28 mouse cellular contexts compared by ENCODE assay signal in the genomic region with DNA sequence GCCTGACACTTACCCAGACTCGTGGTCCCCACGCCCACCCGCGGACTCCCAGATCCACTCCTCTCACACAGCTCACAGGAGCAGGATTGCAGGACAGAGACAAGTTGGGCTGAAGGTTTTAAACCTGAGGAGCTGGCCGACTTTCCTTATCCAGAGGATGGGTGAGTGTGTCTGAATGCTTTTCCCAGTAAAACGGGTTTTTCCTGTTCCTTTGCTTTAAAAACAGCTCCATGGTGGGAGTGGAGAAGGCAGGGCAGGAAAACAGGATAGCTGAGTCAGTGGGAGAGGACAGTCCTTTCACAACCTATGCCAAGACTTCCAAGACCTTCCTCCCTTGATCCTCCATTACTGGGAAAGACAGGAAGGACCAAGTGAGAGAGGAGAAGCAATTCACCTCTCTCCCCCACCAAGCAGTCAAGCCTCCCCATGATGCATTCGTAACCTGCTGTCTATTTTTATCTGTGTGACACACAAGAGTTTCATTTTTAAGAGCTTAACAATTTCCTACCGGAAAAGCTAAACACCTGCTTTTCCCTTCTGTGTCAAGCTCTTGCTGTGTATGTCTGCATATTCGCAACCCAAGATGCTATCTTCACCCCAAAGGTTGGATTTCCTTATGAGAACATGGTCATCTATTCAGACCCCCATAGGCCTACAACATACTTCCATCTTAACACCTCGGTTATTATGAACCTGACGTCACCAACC.
DNase-seq lines count a peak whose midpoint lies in the region; ATAC-seq and TF ChIP-seq lines count a peak whose summit lies in the region.
"Had no signal": no experiment of that assay in that cellular context is flagged by ENCODE, and none has a peak within 500 bp of the region (broad histone marks: within the 10 kb centered on the region; RNA-seq: fewer than 3 reads in every experiment).

No protein-coding gene starts in this region.

- TF ChIP-seq EP300 in CH12.LX (IDR thresholded peaks at IDR 0.05; ENCODE audit: low read length), result peak; percentile 74

- no peak overlapping the region for H3K27ac ChIP-seq in heart, embryonic 16.5 days (ENCODE audit: low read length)
- H3K27ac ChIP-seq in CH12.LX (ENCODE audit: insufficient read depth, low read depth), result peak overlapping the region; percentile 80
- no peak overlapping the region for H3K27ac ChIP-seq in intestine, embryonic 16.5 days (ENCODE audit: low read length)
- H3K27ac ChIP-seq: forebrain, embryonic 13.5 days; limb, embryonic 10.5 days; limb, embryonic 15.5 days; liver, embryonic 13.5 days; midbrain, embryonic 13.5 days; neural tube, embryonic 13.5 days; stomach, embryonic 15.5 days had no signal

- TF ChIP-seq POLR2A in CH12.LX (IDR thresholded peaks at IDR 0.05; ENCODE audit: low read depth, low read length), result peak; percentile 37; the same call in 1 of the 2 replicates

- intact Hi-C loops in heart, postnatal 25 days (cut with DNase I), result no loop called here

- H3K79me2 ChIP-seq in CH12.LX (replicated peaks; ENCODE audit: control insufficient read depth, extremely low read depth, insufficient read depth, poor library complexity, severe bottlenecking), result 0 out of 2 replicates have a peak, but pooled peaks cover 2% of the 10 kb centered on the region

- peak; percentile 65 for ATAC-seq in frontal cortex, adult (ENCODE audit: low TSS enrichment)
- 0 out of 2 replicates have a peak, but pooled peaks have one; percentile 4 for ATAC-seq in heart, embryonic 16.5 days (replicated peaks; ENCODE audit: extremely low read depth, insufficient read depth, low FRiP score)
- peak; percentile 71 for ATAC-seq in intestine, embryonic 16.5 days
- ATAC-seq in cerebellum, adult (ENCODE audit: insufficient number of reproducible peaks, low FRiP score, low TSS enrichment), result no peak
- no peak for ATAC-seq in megakaryocyte, adult 5-6 weeks (ENCODE audit: poor library complexity, severe bottlenecking)
- ATAC-seq: forebrain, embryonic 13.5 days; hindbrain, embryonic 16.5 days; lung, postnatal 0 days; midbrain, embryonic 13.5 days; Patski had no signal

- TF ChIP-seq CTCF in CH12.LX (conservative IDR thresholded peaks at IDR 0.05 in 1 of 2, IDR thresholded peaks at IDR 0.05 in 1 of 2; ENCODE audit: low read depth in 2 of 2, low read length in 2 of 2), result no peak

- H3K9ac ChIP-seq in heart, embryonic 16.5 days (ENCODE audit: low read length), result no peak overlapping the region
- peak overlapping the region; percentile 55 for H3K9ac ChIP-seq in CH12.LX (ENCODE audit: insufficient read depth, low read depth)
- H3K9ac ChIP-seq in intestine, embryonic 16.5 days (ENCODE audit: low read depth, low read length), result no peak overlapping the region
- H3K9ac ChIP-seq: forebrain, embryonic 13.5 days; limb, embryonic 15.5 days; liver, embryonic 13.5 days; midbrain, embryonic 13.5 days; neural tube, embryonic 13.5 days; stomach, embryonic 15.5 days had no signal

- H3K4me2 ChIP-seq in heart, embryonic 16.5 days (ENCODE audit: low read depth, low read length), result no peak overlapping the region
- peak overlapping the region; percentile 95 for H3K4me2 ChIP-seq in CH12.LX (ENCODE audit: insufficient read depth, low read depth, poor library complexity, severe bottlenecking)
- H3K4me2 ChIP-seq in intestine, embryonic 16.5 days (ENCODE audit: low read depth, low read length), result no peak overlapping the region
- H3K4me2 ChIP-seq: forebrain, embryonic 13.5 days; limb, embryonic 15.5 days; liver, embryonic 13.5 days; midbrain, embryonic 13.5 days; neural tube, embryonic 13.5 days; stomach, embryonic 15.5 days had no signal

- no peak overlapping the region for H3K4me3 ChIP-seq in heart, embryonic 16.5 days (ENCODE audit: low read length)
- peak overlapping the region in 2 of 3 experiments; percentile 4 to 31 for H3K4me3 ChIP-seq in CH12.LX (replicated peaks in 1 of 3; ENCODE audit: low read depth in 2 of 3, low read length in 2 of 3, poor library complexity in 1 of 3)
- no peak overlapping the region for H3K4me3 ChIP-seq in intestine, embryonic 16.5 days (ENCODE audit: low read length)
- H3K4me3 ChIP-seq: forebrain, embryonic 13.5 days; limb, embryonic 10.5 days; limb, embryonic 15.5 days; liver, embryonic 13.5 days; midbrain, embryonic 13.5 days; neural tube, embryonic 13.5 days; stomach, embryonic 15.5 days had no signal

- dilution Hi-C loops in CH12.LX (cut with MboI; ENCODE audit: extremely low pct_ligation_motif_present, extremely low pct_unique_long_range_greater_than_20kb, low sequenced_read_pairs), result no loop called here

- in situ Hi-C loops in CH12.LX (cut with MboI; ENCODE audit: low pct_ligation_motif_present, low pct_unique_long_range_greater_than_20kb, low sequenced_read_pairs), result no loop called here

- H3K36me3 ChIP-seq in heart, embryonic 16.5 days (ENCODE audit: control insufficient read depth, insufficient read depth), result no peaks in the 10 kb centered on the region
- H3K36me3 ChIP-seq in CH12.LX (replicated peaks in 1 of 2; ENCODE audit: control insufficient read depth in 1 of 2, insufficient read depth in 1 of 2, low read length in 1 of 2), result no peaks in the 10 kb centered on the region
- no peaks in the 10 kb centered on the region for H3K36me3 ChIP-seq in intestine, embryonic 16.5 days (ENCODE audit: control insufficient read depth, insufficient read depth, low read length)
- H3K36me3 ChIP-seq: limb, embryonic 15.5 days; liver, embryonic 13.5 days; midbrain, embryonic 13.5 days; neural tube, embryonic 13.5 days; stomach, embryonic 15.5 days had no signal

- H3K27me3 ChIP-seq in heart, embryonic 16.5 days (ENCODE audit: control insufficient read depth, insufficient read depth, low read length), result no peaks in the 10 kb centered on the region
- H3K27me3 ChIP-seq in CH12.LX (replicated peaks), result no peaks in the 10 kb centered on the region
- no peaks in the 10 kb centered on the region for H3K27me3 ChIP-seq in intestine, embryonic 16.5 days (replicated peaks; ENCODE audit: control insufficient read depth, insufficient read depth, low read length)
- H3K27me3 ChIP-seq: forebrain, embryonic 13.5 days; limb, embryonic 15.5 days; liver, embryonic 13.5 days; midbrain, embryonic 13.5 days; neural tube, embryonic 13.5 days; Patski; stomach, embryonic 15.5 days had no signal

- WGBS in heart, embryonic 16.5 days, result 63% methylated on average over 11 of the region's 11 CpGs
- 71% methylated on average over 11 of the region's 11 CpGs for WGBS in intestine, embryonic 16.5 days

- no peaks in the 10 kb centered on the region for H3K9me3 ChIP-seq in heart, embryonic 16.5 days (replicated peaks; ENCODE audit: control insufficient read depth, low read length)
- H3K9me3 ChIP-seq in CH12.LX (replicated peaks; ENCODE audit: low read length), result no peaks in the 10 kb centered on the region
- no peaks in the 10 kb centered on the region for H3K9me3 ChIP-seq in intestine, embryonic 16.5 days (ENCODE audit: control insufficient read depth, low read length)
- H3K9me3 ChIP-seq: forebrain, embryonic 13.5 days; limb, embryonic 10.5 days; limb, embryonic 15.5 days; liver, embryonic 13.5 days; midbrain, embryonic 13.5 days; neural tube, embryonic 13.5 days; stomach, embryonic 15.5 days had no signal

- 0 out of 2 replicates have a peak, but pooled peaks cover 3% of the 10 kb centered on the region for H3K4me1 ChIP-seq in heart, embryonic 16.5 days (ENCODE audit: control insufficient read depth, insufficient read depth, low read length)
- H3K4me1 ChIP-seq in CH12.LX (ENCODE audit: control insufficient read depth in 1 of 2, insufficient read depth in 2 of 2), result peaks cover 20 to 34% of the 10 kb centered on the region in 2 experiments
- H3K4me1 ChIP-seq in intestine, embryonic 16.5 days (ENCODE audit: control insufficient read depth, insufficient read depth, low read length), result peaks cover 4% of the 10 kb centered on the region; the same call in 1 of the 2 replicates
- H3K4me1 ChIP-seq: limb, embryonic 15.5 days; liver, embryonic 13.5 days; neural tube, embryonic 13.5 days; stomach, embryonic 15.5 days had no signal

- DNase-seq in frontal cortex, postnatal 10 days (ENCODE audit: low spot score in 2 of 2), result no peak
- DNase-seq in heart, postnatal 25 days (ENCODE audit: low spot score), result no peak
- peak; percentile 33 for DNase-seq in CH12.LX (ENCODE audit: extremely low read depth)
- DNase-seq: adrenal gland, postnatal 14 days; cerebellum, adult 2 months; cerebellum, postnatal 25 days; gastrocnemius, postnatal 25 days; heart, adult 11 months; kidney, postnatal 14 days; liver, embryonic 13.5 days; lung, adult 18-20 months; lung, postnatal 4 days; thymus, adult 18-20 months; thymus, postnatal 25 days had no signal

- no peak; the same call in 1 of the 2 replicates for TF ChIP-seq RAD21 in CH12.LX (IDR thresholded peaks at IDR 0.05; ENCODE audit: low read depth, low read length)

TF ChIP-seq in CH12.LX, 34 proteins besides CTCF, POLR2A, EP300 and RAD21 (continues in another document):
- no peak for TF ChIP-seq KAT2A (IDR thresholded peaks at IDR 0.05; ENCODE audit: insufficient replicate concordance, low read length)
- no peak for TF ChIP-seq USF1 (IDR thresholded peaks at IDR 0.05; ENCODE audit: low read depth, low read length)
- peak; percentile 86 for TF ChIP-seq TCF12 (IDR thresholded peaks at IDR 0.05; ENCODE audit: low read depth, low read length)
- no peak for TF ChIP-seq ZNF384 (IDR thresholded peaks at IDR 0.05; ENCODE audit: low read depth, low read length)
- peak; percentile 77 for TF ChIP-seq IRF4 (IDR thresholded peaks at IDR 0.05; ENCODE audit: low read depth, low read length)
- no peak for TF ChIP-seq GABPA (IDR thresholded peaks at IDR 0.05; ENCODE audit: insufficient replicate concordance, low read depth, low read length)
- peak; percentile 86 for TF ChIP-seq JUN (IDR thresholded peaks at IDR 0.05; ENCODE audit: insufficient read depth, low read depth, low read length)
- TF ChIP-seq ETS1 (conservative IDR thresholded peaks at IDR 0.05; ENCODE audit: low read depth, low read length), result peak; percentile 71
- TF ChIP-seq CHD1 (IDR thresholded peaks at IDR 0.05; ENCODE audit: low read depth, low read length), result no peak
- TF ChIP-seq MYC (IDR thresholded peaks at IDR 0.05; ENCODE audit: low read depth, low read length), result peak; percentile 41; the same call in 1 of the 2 replicates
- peak; percentile 32 for TF ChIP-seq HCFC1 (IDR thresholded peaks at IDR 0.05; ENCODE audit: low read depth, low read length)
- TF ChIP-seq TBP (conservative IDR thresholded peaks at IDR 0.05; ENCODE audit: low read depth, low read length), result no peak; the same call in 1 of the 2 replicates
- no peak for TF ChIP-seq USF2 (conservative IDR thresholded peaks at IDR 0.05; ENCODE audit: low read depth, low read length)
- TF ChIP-seq SIN3A (IDR thresholded peaks at IDR 0.05; ENCODE audit: low read length), result no peak
- no peak for TF ChIP-seq NRF1 (IDR thresholded peaks at IDR 0.05; ENCODE audit: low read depth, low read length)
- no peak for TF ChIP-seq MAFK (IDR thresholded peaks at IDR 0.05; ENCODE audit: insufficient replicate concordance, low read length)
- TF ChIP-seq RCOR1 (conservative IDR thresholded peaks at IDR 0.05; ENCODE audit: low read depth, low read length), result no peak
- TF ChIP-seq UBTF (IDR thresholded peaks at IDR 0.05; ENCODE audit: low read depth, low read length), result no peak
- TF ChIP-seq BHLHE40 (IDR thresholded peaks at IDR 0.05; ENCODE audit: low read depth, low read length), result 0 out of 2 replicates have a peak, but pooled peaks have one; percentile 23

Comparison
In these comparisons a context has a peak if more than half of its experiments do, and no peak if none do; other contexts are left out.
1. ATAC-seq: peak in frontal cortex, adult (single experiment), heart, embryonic 16.5 days (single experiment) and intestine, embryonic 16.5 days (single experiment); none in cerebellum, adult (single experiment) and megakaryocyte, adult 5-6 weeks (single experiment).
2. H3K4me3 ChIP-seq: peak in CH12.LX (2 of 3); none in heart, embryonic 16.5 days (single experiment) and intestine, embryonic 16.5 days (single experiment).